Mouse (Mus musculus) cerebellum, adult 9-10 months (tissue): ENCODE results near the gene Cul4b.
"Not testable (repeated sequence)": the region's sequence is repeated elsewhere in the genome, so short reads cannot be mapped to it uniquely, and the experiment has no call there.

ENCODE experiments used
- DNase-seq: peaks from one replicate; pipeline ENCODE4 v3.0.0; 2022

Cul4b gene

GRCm38 (mm10) chrX:38576078-38576477, at the start of gene Cul4b:
TSS of gene Cul4b (minus strand) at chrX:38576196.
- no peak for DNase-seq

GRCm38 (mm10) chrX:38600995-38601369, 25.0 kb upstream of the Cul4b start:
- peak; percentile 24 for DNase-seq

GRCm38 (mm10) chrX:38600177-38600994, 24.4 kb upstream of the Cul4b start, which contains the start of gene Mcts1:
TSS of gene Mcts1 (plus strand) at chrX:38600578.
- peak; percentile 83 for DNase-seq

- no peak for DNase-seq
These were observed 17.3 kb upstream of the Cul4b start for GRCm38 (mm10) chrX:38593180-38593889.

- no peak for DNase-seq
These were observed 15.8 kb upstream of the Cul4b start for GRCm38 (mm10) chrX:38591749-38592148.

- DNase-seq, result no peak
These were observed 13.8 kb upstream of the Cul4b start for GRCm38 (mm10) chrX:38589827-38590226.

GRCm38 (mm10) chrX:38583261-38583660, 7.3 kb upstream of the Cul4b start:
- DNase-seq, result no peak

- no peak for DNase-seq
These were observed 5.1 kb upstream of the Cul4b start for GRCm38 (mm10) chrX:38581140-38581539.

- DNase-seq, result peak; percentile 5
These were observed 9.3 kb downstream of the Cul4b start for GRCm38 (mm10) chrX:38566521-38567205.

- DNase-seq, result no peak
These were observed 10.8 kb downstream of the Cul4b start for GRCm38 (mm10) chrX:38565176-38565542.

GRCm38 (mm10) chrX:38564542-38565175, 11.3 kb downstream of the Cul4b start:
- peak; percentile 91 for DNase-seq

GRCm38 (mm10) chrX:38563941-38564541, 12.0 kb downstream of the Cul4b start:
- DNase-seq, result peak; percentile 58

- no peak for DNase-seq
These were observed 22.7 kb downstream of the Cul4b start for GRCm38 (mm10) chrX:38553255-38553654.

GRCm38 (mm10) chrX:38514556-38514955, 61.4 kb downstream of the Cul4b start:
- DNase-seq, result peak; percentile 16

- no peak for DNase-seq
These were observed 71.2 kb downstream of the Cul4b start for GRCm38 (mm10) chrX:38504846-38505245.

GRCm38 (mm10) chrX:38502182-38502581, 73.8 kb downstream of the Cul4b start:
- not testable (repeated sequence) for DNase-seq

GRCm38 (mm10) chrX:38485464-38485863, 90.5 kb downstream of the Cul4b start:
- not testable (repeated sequence) for DNase-seq
